Mouse (Mus musculus): Measurements from ENCODE around the gene Cyb5d1.

GRCm38 (mm10) chr11:69365722-69366121 lies 29.7 kb downstream of the Cyb5d1 start:
- TF ChIP-seq CTCF (IDR thresholded peaks at IDR 0.05; ENCODE audit: control insufficient read depth, insufficient read depth, insufficient replicate concordance, low read depth, low read length) (no peak), POLR2A (IDR thresholded peaks at IDR 0.05; ENCODE audit: control insufficient read depth, low read depth, low read length) (no peak)

Data from testis, adult 2 months (tissue).